Mouse (Mus musculus) erythroblast, embryonic 14.5 days (primary cell): ENCODE results near the gene Ncln. TPM values are rescaled to one million over a fixed set of nuclear protein-coding genes. Genes with fewer than 3 reads are reported as not detected.
A peak's percentile ranks its signal among the peaks of the same experiment; 100 is the strongest.

Experiments used
- H3K27me3 ChIP-seq: 2 replicates; pipeline ENCODE4 v1.6.1; 2012; ENCODE audit warnings: inconsistent platforms; ENCODE audit not compliant: control insufficient read depth
- H3K36me3 ChIP-seq: 2 replicates; pipeline ENCODE4 v1.6.1; 2012; ENCODE audit warnings: mild to moderate bottlenecking, inconsistent platforms; ENCODE audit not compliant: control insufficient read depth
- H3K4me1 ChIP-seq: 2 replicates; pipeline ENCODE4 v1.6.1; 2012; ENCODE audit warnings: inconsistent platforms; ENCODE audit not compliant: control insufficient read depth
- H3K4me3 ChIP-seq: replicated peaks from 2 replicates; pipeline ENCODE3; 2012; ENCODE audit warnings: moderate library complexity, mild to moderate bottlenecking, inconsistent platforms
- H3K9me3 ChIP-seq: 2 replicates; pipeline ENCODE4 v1.6.1; 2012; ENCODE audit warnings: low read length, inconsistent platforms, mixed read lengths; ENCODE audit not compliant: control insufficient read depth
- GATA1 ChIP-seq: IDR thresholded peaks from 2 replicates; pipeline ENCODE4 v1.6.1; 2012; ENCODE audit warnings: low read length, inconsistent platforms, mixed read lengths
- TAL1 ChIP-seq: IDR thresholded peaks from 3 replicates; pipeline ENCODE4 v1.6.1; 2012; ENCODE audit warnings: low read length, inconsistent platforms, mixed read lengths
- polyA plus RNA-seq: library from polyadenylated mRNA; stranded (reverse); fragments of >175 nt; gene quantifications from 2 replicates; pipeline ENCODE4 v1.2.3, GENCODE M21; 2012

Gene Ncln
- 6.2 and 7.9 TPM in 2 replicates for polyA plus RNA-seq

- no peak for TF ChIP-seq TAL1
- TF ChIP-seq GATA1: no peak
- Histone ChIP-seq H3K36me3 (peaks cover 35% of the 10 kb centered on the region), H3K27me3 (no peaks in the 10 kb centered on the region), H3K4me3 (peak within 1 kb of the TSS; percentile 89), H3K9me3 (no peaks in the 10 kb centered on the region), H3K4me1 (peaks cover 62% of the 10 kb centered on the region)
Observed at GRCm38 (mm10) chr10:81496264-81496901, at the start of gene Ncln. Ncln (minus strand) TSS chr10:81496392.

- H3K4me1 ChIP-seq: peaks cover 69% of the 10 kb centered on the region
Observed at GRCm38 (mm10) chr10:81545161-81545747, 49.1 kb upstream of the Ncln start, which contains the start of gene Gna11. Gna11 (minus strand) TSS chr10:81545190.

GRCm38 (mm10) chr10:81544296-81545160 is 48.3 kb upstream of the Ncln start:
- no peaks in the 10 kb centered on the region for H3K27me3 ChIP-seq
- H3K36me3 ChIP-seq: peaks cover 36% of the 10 kb centered on the region
- peak overlapping the region; percentile 70 for H3K4me3 ChIP-seq
- H3K9me3 ChIP-seq: no peaks in the 10 kb centered on the region
- TF ChIP-seq GATA1 (no peak), TAL1 (no peak)
- peaks cover 69% of the 10 kb centered on the region for H3K4me1 ChIP-seq

More at GRCm38 (mm10) chr10:81545161-81545747, 49.1 kb upstream of the Ncln start, which contains the start of gene Gna11:
- TF ChIP-seq GATA1 (no peak), TAL1 (no peak)
- H3K4me3 ChIP-seq: peak within 1 kb of the TSS; percentile 70
- peaks cover 28% of the 10 kb centered on the region for H3K36me3 ChIP-seq
- no peaks in the 10 kb centered on the region for H3K9me3 ChIP-seq
- no peaks in the 10 kb centered on the region for H3K27me3 ChIP-seq

- Histone ChIP-seq H3K36me3 (peaks cover 45% of the 10 kb centered on the region), H3K9me3 (no peaks in the 10 kb centered on the region), H3K4me1 (peaks cover 72% of the 10 kb centered on the region), H3K27me3 (no peaks in the 10 kb centered on the region), H3K4me3 (peak overlapping the region; percentile 70)
- TF ChIP-seq TAL1 (no peak), GATA1 (no peak)
Observed at GRCm38 (mm10) chr10:81543633-81544032, 47.4 kb upstream of the Ncln start.

- Histone ChIP-seq H3K4me3 (peak overlapping the region; percentile 70), H3K36me3 (peaks cover 51% of the 10 kb centered on the region)
Observed at GRCm38 (mm10) chr10:81542727-81543460, 46.7 kb upstream of the Ncln start.

GRCm38 (mm10) chr10:81541803-81542202 is 45.6 kb upstream of the Ncln start:
- no peaks in the 10 kb centered on the region for H3K27me3 ChIP-seq
- no peak overlapping the region for H3K4me3 ChIP-seq
- no peaks in the 10 kb centered on the region for H3K9me3 ChIP-seq
- H3K4me1 ChIP-seq: peaks cover 71% of the 10 kb centered on the region
- no peak for TF ChIP-seq TAL1
- TF ChIP-seq GATA1: no peak
- H3K36me3 ChIP-seq: peaks cover 60% of the 10 kb centered on the region

More at GRCm38 (mm10) chr10:81542727-81543460, 46.7 kb upstream of the Ncln start:
- Histone ChIP-seq H3K27me3 (no peaks in the 10 kb centered on the region), H3K4me1 (peaks cover 73% of the 10 kb centered on the region), H3K9me3 (no peaks in the 10 kb centered on the region)
- TF ChIP-seq GATA1 (no peak), TAL1 (no peak)

- Histone ChIP-seq H3K4me3 (no peak overlapping the region), H3K27me3 (no peaks in the 10 kb centered on the region)
Observed at GRCm38 (mm10) chr10:81541363-81541762, 45.2 kb upstream of the Ncln start.

GRCm38 (mm10) chr10:81538321-81539048 is 42.3 kb upstream of the Ncln start:
- H3K27me3 ChIP-seq: no peaks in the 10 kb centered on the region
- no peaks in the 10 kb centered on the region for H3K9me3 ChIP-seq
- H3K36me3 ChIP-seq: peaks cover 88% of the 10 kb centered on the region
- no peak for TF ChIP-seq TAL1
- peaks cover 55% of the 10 kb centered on the region for H3K4me1 ChIP-seq
- H3K4me3 ChIP-seq: no peak overlapping the region

More at GRCm38 (mm10) chr10:81541363-81541762, 45.2 kb upstream of the Ncln start:
- H3K9me3 ChIP-seq: no peaks in the 10 kb centered on the region
- no peak for TF ChIP-seq TAL1
- no peak for TF ChIP-seq GATA1
- H3K4me1 ChIP-seq: peaks cover 66% of the 10 kb centered on the region
- H3K36me3 ChIP-seq: peaks cover 60% of the 10 kb centered on the region
